Mouse (Mus musculus) CH12.LX (cell line): ENCODE measurements around the gene Mbtps1.

ENCODE experiments used
- BHLHE40 ChIP-seq: IDR thresholded peaks from 2 replicates; pipeline ENCODE4 v1.6.1; 2011; ENCODE audit warnings: mild to moderate bottlenecking, low read depth, low read length, improper control_type of control experiment
- CTCF ChIP-seq, 2 experiments: IDR thresholded peaks in 1 of 2; conservative IDR thresholded peaks in 1 of 2; 2 replicates each; pipeline ENCODE4 v1.5.1; 2011 to 2012; ENCODE audit warnings: low read depth in 2 of 2, low read length in 2 of 2, improper control_type of control experiment in 1 of 2, inconsistent platforms in 1 of 2, mild to moderate bottlenecking in 1 of 2, moderate library complexity in 1 of 2
- E2F4 ChIP-seq: IDR thresholded peaks from 2 replicates; pipeline ENCODE4 v1.6.1; 2011; ENCODE audit warnings: low read depth, low read length, improper control_type of control experiment; ENCODE audit not compliant: insufficient replicate concordance
- EP300 ChIP-seq: IDR thresholded peaks from 2 replicates; pipeline ENCODE4 v1.6.1; 2011; ENCODE audit warnings: low read length, improper control_type of control experiment
- NELFE ChIP-seq: IDR thresholded peaks from 2 replicates; pipeline ENCODE4 v1.6.1; 2011; ENCODE audit warnings: low read depth, low read length, improper control_type of control experiment
- NRF1 ChIP-seq: IDR thresholded peaks from 2 replicates; pipeline ENCODE4 v1.6.1; 2014; ENCODE audit warnings: low read depth, mild to moderate bottlenecking, inconsistent platforms, low read length, improper control_type of control experiment, moderate library complexity
- POLR2A ChIP-seq: IDR thresholded peaks from 2 replicates; pipeline ENCODE4 v1.6.1; 2011; ENCODE audit warnings: low read depth, mild to moderate bottlenecking, improper control_type of control experiment, low read length
- RCOR1 ChIP-seq: conservative IDR thresholded peaks from 2 replicates; pipeline ENCODE4 v1.6.1; 2012; ENCODE audit warnings: low read depth, mild to moderate bottlenecking, inconsistent platforms, low read length, improper control_type of control experiment
- SMC3 ChIP-seq: IDR thresholded peaks from 2 replicates; pipeline ENCODE4 v1.6.1; 2011; ENCODE audit warnings: low read depth, low read length, improper control_type of control experiment
- TBP ChIP-seq: conservative IDR thresholded peaks from 2 replicates; pipeline ENCODE4 v1.6.1; 2011; ENCODE audit warnings: low read depth, low read length, improper control_type of control experiment
- UBTF ChIP-seq: IDR thresholded peaks from 2 replicates; pipeline ENCODE4 v1.6.1; 2012; ENCODE audit warnings: low read depth, mild to moderate bottlenecking, inconsistent platforms, low read length, improper control_type of control experiment, moderate library complexity
- ZC3H11A ChIP-seq: IDR thresholded peaks from 2 replicates; pipeline ENCODE4 v1.6.1; 2012; ENCODE audit warnings: low read depth, mild to moderate bottlenecking, inconsistent platforms, low read length, improper control_type of control experiment
- ZNF384 ChIP-seq: IDR thresholded peaks from 2 replicates; pipeline ENCODE4 v1.6.1; 2012; ENCODE audit warnings: low read depth, low read length, improper control_type of control experiment, inconsistent platforms

GRCm38 (mm10) chr8:119531973-119532372 is 26.6 kb downstream of the Mbtps1 start:
- TF ChIP-seq CTCF (conservative IDR thresholded peaks at IDR 0.05 in 1 of 2, IDR thresholded peaks at IDR 0.05 in 1 of 2; ENCODE audit: low read depth in 2 of 2, low read length in 2 of 2) (no peak), BHLHE40 (no peak), E2F4 (no peak), POLR2A (no peak), EP300 (no peak), TBP (no peak), NELFE (no peak), UBTF (no peak), SMC3 (no peak), NRF1 (no peak), RCOR1 (no peak), ZC3H11A (no peak), ZNF384 (no peak)
